In the genomic region with DNA sequence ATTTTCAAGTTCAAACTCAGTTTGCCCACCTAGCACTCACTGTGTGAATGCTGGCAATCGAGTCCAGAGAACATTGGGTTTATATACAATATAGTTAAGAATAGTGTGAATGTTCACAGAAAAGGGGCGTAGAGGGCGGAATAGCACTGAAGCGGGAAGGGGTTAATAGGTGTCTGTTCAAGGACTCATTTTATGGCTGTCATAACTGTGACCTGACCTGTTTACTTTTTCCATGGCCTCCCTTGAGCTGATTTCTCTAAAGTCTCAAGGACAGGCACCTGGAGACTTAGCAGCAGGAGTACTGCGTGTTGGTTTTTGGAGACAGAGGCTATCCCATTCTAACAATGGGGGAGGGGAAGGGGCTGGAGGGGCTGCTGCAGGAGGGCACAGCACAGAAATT, we compare ENCODE assay signal across 24 mouse cellular contexts. TPM values are rescaled to one million over a fixed set of nuclear protein-coding genes. Genes with fewer than 3 reads are reported as not detected.
DNase-seq lines count a peak whose midpoint lies in the region; ATAC-seq and TF ChIP-seq lines count a peak whose summit lies in the region.
"Had no signal": no experiment of that assay in that cellular context is flagged by ENCODE, and none has a peak within 500 bp of the region (broad histone marks: within the 10 kb centered on the region; RNA-seq: fewer than 3 reads in every experiment).

No protein-coding gene starts in this region.

- peak; percentile 40 for ATAC-seq in intestine, embryonic 14.5 days (replicated peaks; ENCODE audit: low FRiP score, low TSS enrichment, low read depth)
- peak; percentile 61 for ATAC-seq in intestine, embryonic 15.5 days
- peak; percentile 63 for ATAC-seq in intestine, embryonic 16.5 days
- ATAC-seq in intestine, postnatal 0 days: peak; percentile 36; the same call in 1 of the 2 replicates
- ATAC-seq: activated CD4-positive, CD25-positive, alpha-beta regulatory T cell, adult 4 months; CD4-positive, CD25-positive, alpha-beta regulatory T cell, adult 4 months; Patski had no signal

- no peak overlapping the region for H3K9ac ChIP-seq in intestine, embryonic 14.5 days (ENCODE audit: low read length)
- H3K9ac ChIP-seq in intestine, embryonic 15.5 days: no peak overlapping the region
- no peak overlapping the region for H3K9ac ChIP-seq in intestine, embryonic 16.5 days (ENCODE audit: low read depth, low read length)
- no peak overlapping the region for H3K9ac ChIP-seq in intestine, postnatal 0 days (ENCODE audit: low read depth, low read length)

- no peak overlapping the region for H3K4me3 ChIP-seq in intestine, embryonic 14.5 days (ENCODE audit: low read depth, low read length)
- no peak overlapping the region for H3K4me3 ChIP-seq in intestine, embryonic 15.5 days (replicated peaks)
- H3K4me3 ChIP-seq in intestine, embryonic 16.5 days (ENCODE audit: low read length): no peak overlapping the region
- H3K4me3 ChIP-seq in intestine, postnatal 0 days (ENCODE audit: low read depth, low read length): no peak overlapping the region
- H3K4me3 ChIP-seq in kidney, adult 2 months (ENCODE audit: insufficient read depth, low read depth, low read length): no peak overlapping the region
- no peak overlapping the region for H3K4me3 ChIP-seq in left cerebral cortex, adult 2 months

- no peak overlapping the region for H3K4me2 ChIP-seq in intestine, embryonic 14.5 days (ENCODE audit: low read length)
- peak overlapping the region; percentile 0; the same call in 1 of the 2 replicates for H3K4me2 ChIP-seq in intestine, embryonic 15.5 days (replicated peaks)
- 0 out of 2 replicates have a peak overlapping the region, but pooled peaks have one; percentile 14 for H3K4me2 ChIP-seq in intestine, embryonic 16.5 days (ENCODE audit: low read depth, low read length)
- peak overlapping the region; percentile 43 for H3K4me2 ChIP-seq in intestine, postnatal 0 days (replicated peaks; ENCODE audit: low read depth)

- no peaks in the 10 kb centered on the region for H3K9me3 ChIP-seq in intestine, embryonic 14.5 days (ENCODE audit: control insufficient read depth, low read length)
- H3K9me3 ChIP-seq in intestine, embryonic 15.5 days: no peaks in the 10 kb centered on the region
- no peaks in the 10 kb centered on the region for H3K9me3 ChIP-seq in intestine, embryonic 16.5 days (ENCODE audit: control insufficient read depth, low read length)
- H3K9me3 ChIP-seq in intestine, postnatal 0 days (ENCODE audit: control insufficient read depth): no peaks in the 10 kb centered on the region
- H3K9me3 ChIP-seq: G1E had no signal

- TF ChIP-seq CTCF in intestine, postnatal 0 days (IDR thresholded peaks at IDR 0.05; ENCODE audit: low read depth): no peak
- no peak for TF ChIP-seq CTCF in kidney, adult 2 months (conservative IDR thresholded peaks at IDR 0.05; ENCODE audit: insufficient read depth, insufficient read length, low read depth, low read length)
- no peak for TF ChIP-seq CTCF in left cerebral cortex, adult 2 months (IDR thresholded peaks at IDR 0.05)

- 63% methylated on average over 5 of the region's 5 CpGs for WGBS in intestine, embryonic 14.5 days
- WGBS in intestine, embryonic 15.5 days: 62% methylated on average over 5 of the region's 5 CpGs
- WGBS in intestine, embryonic 16.5 days: 58% methylated on average over 5 of the region's 5 CpGs
- 49% methylated on average over 5 of the region's 5 CpGs for WGBS in intestine, postnatal 0 days
- WGBS in kidney, adult 2 months: 84% methylated on average over 5 of the region's 5 CpGs

- H3K4me1 ChIP-seq in intestine, embryonic 14.5 days (replicated peaks; ENCODE audit: control insufficient read depth, insufficient read depth, low read length): no peaks in the 10 kb centered on the region
- no peaks in the 10 kb centered on the region for H3K4me1 ChIP-seq in intestine, embryonic 15.5 days (replicated peaks)
- H3K4me1 ChIP-seq in intestine, embryonic 16.5 days (ENCODE audit: control insufficient read depth, insufficient read depth, low read length): no peaks in the 10 kb centered on the region
- no peaks in the 10 kb centered on the region for H3K4me1 ChIP-seq in intestine, postnatal 0 days (replicated peaks; ENCODE audit: control insufficient read depth, insufficient read depth, low read length)
- H3K4me1 ChIP-seq in kidney, adult 2 months (ENCODE audit: control insufficient read depth, insufficient read depth, low read length): no peaks in the 10 kb centered on the region

- intact Hi-C loops in left cerebral cortex, adult 2 months (cut with DNase I): no loop called here

- H3K27me3 ChIP-seq in intestine, embryonic 14.5 days (replicated peaks; ENCODE audit: control insufficient read depth, insufficient read depth, low read length): no peaks in the 10 kb centered on the region
- no peaks in the 10 kb centered on the region for H3K27me3 ChIP-seq in intestine, embryonic 15.5 days (replicated peaks)
- no peaks in the 10 kb centered on the region for H3K27me3 ChIP-seq in intestine, embryonic 16.5 days (replicated peaks; ENCODE audit: control insufficient read depth, insufficient read depth, low read length)
- no peaks in the 10 kb centered on the region for H3K27me3 ChIP-seq in intestine, postnatal 0 days (replicated peaks; ENCODE audit: control insufficient read depth, insufficient read depth, low read length)
- no peaks in the 10 kb centered on the region for H3K27me3 ChIP-seq in kidney, adult 2 months (replicated peaks; ENCODE audit: control insufficient read depth, insufficient read depth, low read length)
- H3K27me3 ChIP-seq: CH12.LX, Patski had no signal

- H3K36me3 ChIP-seq in intestine, embryonic 14.5 days (ENCODE audit: control insufficient read depth, insufficient read depth, low read length): peaks cover 20% of the 10 kb centered on the region
- H3K36me3 ChIP-seq in intestine, embryonic 15.5 days: no peaks in the 10 kb centered on the region; the same call in 1 of the 2 replicates
- H3K36me3 ChIP-seq in intestine, embryonic 16.5 days (ENCODE audit: control insufficient read depth, insufficient read depth, low read length): 0 out of 2 replicates have a peak, but pooled peaks cover 2% of the 10 kb centered on the region
- peaks cover 9% of the 10 kb centered on the region; the same call in 1 of the 2 replicates for H3K36me3 ChIP-seq in intestine, postnatal 0 days (ENCODE audit: control insufficient read depth, insufficient read depth)
- H3K36me3 ChIP-seq in kidney, adult 2 months (ENCODE audit: control insufficient read depth, insufficient read depth, low read length): peaks cover 7% of the 10 kb centered on the region

- no peak for TF ChIP-seq POLR2A in kidney, adult 2 months (IDR thresholded peaks at IDR 0.05; ENCODE audit: low read depth, low read length)

- H3K27ac ChIP-seq in intestine, embryonic 14.5 days (ENCODE audit: low read depth): no peak overlapping the region
- peak overlapping the region; percentile 48; the same call in 1 of the 2 replicates for H3K27ac ChIP-seq in intestine, embryonic 15.5 days
- H3K27ac ChIP-seq in intestine, embryonic 16.5 days (ENCODE audit: low read length): 0 out of 2 replicates have a peak overlapping the region, but pooled peaks have one; percentile 17
- no peak overlapping the region; the same call in 1 of the 2 replicates for H3K27ac ChIP-seq in intestine, postnatal 0 days (ENCODE audit: low read depth, low read length)
- H3K27ac ChIP-seq in kidney, adult 2 months (ENCODE audit: insufficient read depth, low read depth, low read length): no peak overlapping the region
- no peak overlapping the region for H3K27ac ChIP-seq in left cerebral cortex, adult 2 months

- no peak for DNase-seq in intestine, embryonic 14.5 days (ENCODE audit: low spot score)
- no peak for DNase-seq in kidney, adult 2 months
- no peak for DNase-seq in left cerebral cortex, adult 2 months (ENCODE audit: extremely low spot score in 1 of 2, low spot score in 2 of 2)
- DNase-seq in cerebellum, adult 18-20 months: no peak
- no peak for DNase-seq in adrenal gland, postnatal 14 days
- DNase-seq: adrenal gland, adult 2 months; adrenal gland, adult 8-10 months; adrenal gland, postnatal 10 days; adrenal gland, postnatal 25 days; adrenal gland, postnatal 36 days; B cell, adult 2 months; cerebellum, adult 11 months; cerebellum, adult 11-12 months; cerebellum, adult 2 months had no signal

RNA-seq across cellular contexts. Expression of a gene that starts 11.9 kb away (rescaled TPM):
- polyA plus RNA-seq in intestine, embryonic 14.5 days (2014; fragmentation: Nextera tagmentation; extraction: Ambion mirVana): 9.2 and 11.2 TPM in 2 replicates
- 8.7 TPM in 2 replicates for polyA plus RNA-seq in intestine, embryonic 15.5 days (2015; fragmentation: Nextera tagmentation; extraction: Ambion mirVana)
- polyA plus RNA-seq in intestine, embryonic 16.5 days (2015; fragmentation: Nextera tagmentation; extraction: Ambion mirVana): 3.4 and 3.5 TPM in 2 replicates
- 6.5 and 7.7 TPM in 2 replicates for polyA plus RNA-seq in intestine, postnatal 0 days (2015; fragmentation: Nextera tagmentation; extraction: Ambion mirVana)
- 6.0 and 6.1 TPM in 2 replicates for polyA plus RNA-seq in kidney, adult 2 months (2012; rRNA removed)
- total RNA-seq in left cerebral cortex, adult 2 months (2021): 10 to 100 TPM; 29.3 to 30.9 TPM
- 15.0 and 18.8 TPM in 2 replicates for total RNA-seq in adrenal gland, postnatal 14 days (2021)

RNA-seq across cellular contexts. Expression of a gene that starts 26.9 kb away (rescaled TPM):
- polyA plus RNA-seq in intestine, embryonic 14.5 days (2014; fragmentation: Nextera tagmentation; extraction: Ambion mirVana): 0.13 and 0.39 TPM in 2 replicates
- 0.21 and 0.40 TPM in 2 replicates for polyA plus RNA-seq in intestine, embryonic 15.5 days (2015; fragmentation: Nextera tagmentation; extraction: Ambion mirVana)
- polyA plus RNA-seq in intestine, embryonic 16.5 days (2015; fragmentation: Nextera tagmentation; extraction: Ambion mirVana): 0.16 and 0.18 TPM in 2 replicates
- polyA plus RNA-seq in intestine, postnatal 0 days (2015; fragmentation: Nextera tagmentation; extraction: Ambion mirVana): 0.14 and 0.21 TPM in 2 replicates
- polyA plus RNA-seq in kidney, adult 2 months (2012; rRNA removed): 0.25 and 0.33 TPM in 2 replicates
- 1 to 10 TPM; 4.5 to 7.4 TPM for total RNA-seq in left cerebral cortex, adult 2 months (2021)
- 0.52 and 0.53 TPM in 2 replicates for total RNA-seq in adrenal gland, postnatal 14 days (2021)
- total RNA-seq: adrenal gland, postnatal 25 days; MEL had no signal
- polyA plus RNA-seq: activated CD4-positive, CD25-positive, alpha-beta regulatory T cell, adult 4 months; CD4-positive, CD25-positive, alpha-beta regulatory T cell, adult 4 months had no signal

RNA-seq across cellular contexts. Expression of a gene that starts 39.9 kb away (rescaled TPM):
- polyA plus RNA-seq in intestine, embryonic 14.5 days (2014; fragmentation: Nextera tagmentation; extraction: Ambion mirVana): 42.6 and 47.1 TPM in 2 replicates
- polyA plus RNA-seq in intestine, embryonic 15.5 days (2015; fragmentation: Nextera tagmentation; extraction: Ambion mirVana): 45.8 and 48.5 TPM in 2 replicates
- 46.6 and 49.7 TPM in 2 replicates for polyA plus RNA-seq in intestine, embryonic 16.5 days (2015; fragmentation: Nextera tagmentation; extraction: Ambion mirVana)
- polyA plus RNA-seq in intestine, postnatal 0 days (2015; fragmentation: Nextera tagmentation; extraction: Ambion mirVana): 28.2 and 30.5 TPM in 2 replicates
- polyA plus RNA-seq in kidney, adult 2 months (2012; rRNA removed): 24.4 and 25.8 TPM in 2 replicates
- 10 to 100 TPM; 29.6 to 34.5 TPM for total RNA-seq in left cerebral cortex, adult 2 months (2021)
- 132 and 152 TPM in 2 replicates for total RNA-seq in adrenal gland, postnatal 14 days (2021)

RNA-seq across cellular contexts. Expression of a gene that starts 57.5 kb away (rescaled TPM):
- polyA plus RNA-seq in intestine, embryonic 14.5 days (2014; fragmentation: Nextera tagmentation; extraction: Ambion mirVana): 0.66 and 1.1 TPM in 2 replicates
- 2.5 and 2.6 TPM in 2 replicates for polyA plus RNA-seq in intestine, embryonic 15.5 days (2015; fragmentation: Nextera tagmentation; extraction: Ambion mirVana)
- polyA plus RNA-seq in intestine, embryonic 16.5 days (2015; fragmentation: Nextera tagmentation; extraction: Ambion mirVana): 2.5 and 3.4 TPM in 2 replicates
- 3.9 and 5.0 TPM in 2 replicates for polyA plus RNA-seq in intestine, postnatal 0 days (2015; fragmentation: Nextera tagmentation; extraction: Ambion mirVana)
- 0.68 and 0.75 TPM in 2 replicates for polyA plus RNA-seq in kidney, adult 2 months (2012; rRNA removed)
- total RNA-seq in left cerebral cortex, adult 2 months (2021): under 1 TPM; 0.14 to 0.25 TPM
- 0.26 and 0.63 TPM in 2 replicates for total RNA-seq in adrenal gland, postnatal 14 days (2021)
- total RNA-seq: CH12.LX, G1E, MEL had no signal
- polyA plus RNA-seq: activated CD4-positive, CD25-positive, alpha-beta regulatory T cell, adult 4 months; C2C12; CD4-positive, CD25-positive, alpha-beta regulatory T cell, adult 4 months; G1E had no signal

Comparison
In these comparisons a context has a peak if more than half of its experiments do, and no peak if none do; other contexts are left out.
1. H3K27ac ChIP-seq: peak in intestine, embryonic 15.5 days (single experiment) and intestine, embryonic 16.5 days (single experiment); none in intestine, embryonic 14.5 days (single experiment), intestine, postnatal 0 days (single experiment), kidney, adult 2 months (single experiment) and left cerebral cortex, adult 2 months (single experiment).
2. Peak in every context shown above with its lines, with median percentiles within 50 percentile points of each other: ATAC-seq.